Mouse (Mus musculus) kidney, postnatal 14 days (tissue): ENCODE data around the gene Cep170b.

ENCODE experiments used
- DNase-seq: peaks from one replicate; pipeline ENCODE4 v3.0.0; 2022; ENCODE audit warnings: mixed read lengths

Gene Cep170b

GRCm38 (mm10) chr12:112764141-112764540 lies 43.9 kb downstream of the Cep170b start:
- no peak for DNase-seq

GRCm38 (mm10) chr12:112764991-112765390 lies 44.7 kb downstream of the Cep170b start:
- DNase-seq: no peak

GRCm38 (mm10) chr12:112766586-112766985 lies 46.3 kb downstream of the Cep170b start:
- no peak for DNase-seq

GRCm38 (mm10) chr12:112767036-112767890 lies 47.0 kb downstream of the Cep170b start:
- DNase-seq: no peak

GRCm38 (mm10) chr12:112768166-112768565 lies 47.9 kb downstream of the Cep170b start:
- no peak for DNase-seq

GRCm38 (mm10) chr12:112769031-112769430 lies 48.8 kb downstream of the Cep170b start:
- no peak for DNase-seq

GRCm38 (mm10) chr12:112769751-112770150 lies 49.5 kb downstream of the Cep170b start:
- no peak for DNase-seq

GRCm38 (mm10) chr12:112770396-112770795 lies 50.1 kb downstream of the Cep170b start:
- DNase-seq: no peak

- DNase-seq: no peak
Measured at GRCm38 (mm10) chr12:112772306-112772705, 52.1 kb downstream of the Cep170b start.

GRCm38 (mm10) chr12:112773366-112773765 lies 53.1 kb downstream of the Cep170b start:
- no peak for DNase-seq

GRCm38 (mm10) chr12:112774026-112774425 lies 53.8 kb downstream of the Cep170b start:
- no peak for DNase-seq

GRCm38 (mm10) chr12:112774481-112774880 lies 54.2 kb downstream of the Cep170b start:
- DNase-seq: no peak

- no peak for DNase-seq
Measured at GRCm38 (mm10) chr12:112791026-112791425, 70.8 kb downstream of the Cep170b start.

GRCm38 (mm10) chr12:112793601-112794355 lies 73.5 kb downstream of the Cep170b start:
- DNase-seq: no peak

- no peak for DNase-seq
Measured at GRCm38 (mm10) chr12:112794356-112794816, 74.1 kb downstream of the Cep170b start.

- DNase-seq: no peak
Measured at GRCm38 (mm10) chr12:112794998-112795397, 74.7 kb downstream of the Cep170b start.

GRCm38 (mm10) chr12:112795466-112796104 lies 75.3 kb downstream of the Cep170b start:
- DNase-seq: no peak
